Mouse (Mus musculus): Measurements from ENCODE around the gene Gm20075.

DNA sequence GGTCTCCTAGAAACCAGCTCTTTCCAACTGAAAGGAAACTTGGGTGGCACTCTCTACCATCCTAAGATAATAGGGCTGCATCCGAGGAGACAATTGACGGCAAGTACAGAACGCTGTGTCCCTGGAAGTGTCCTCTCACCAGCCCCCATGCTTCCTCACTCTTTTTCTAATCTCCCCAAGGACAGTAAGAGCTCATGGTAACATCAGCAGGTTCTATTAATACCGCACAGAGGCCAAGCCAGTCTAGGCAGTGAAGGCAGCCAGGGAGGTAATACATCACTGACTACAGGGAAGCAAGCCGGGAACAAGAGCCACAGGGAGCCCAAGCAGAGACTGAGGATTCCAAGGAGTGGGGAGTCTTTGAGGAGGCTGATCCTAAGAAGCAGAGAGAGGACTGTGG, 43.8 kb upstream of the Gm20075 start:
- no peak for TF ChIP-seq POLR2A (IDR thresholded peaks at IDR 0.05; ENCODE audit: borderline replicate concordance, extremely low read depth, insufficient read depth, insufficient read length, poor library complexity, severe bottlenecking)
- no peak for TF ChIP-seq CTCF (IDR thresholded peaks at IDR 0.05; ENCODE audit: borderline replicate concordance, extremely low read depth, insufficient read depth, insufficient read length)
